Mouse (Mus musculus) neural tube, embryonic 12.5 days (tissue): ENCODE data around the gene Rpl15. TPM values are rescaled to one million over a fixed set of nuclear protein-coding genes. Genes with fewer than 3 reads are reported as not detected.
"Not testable (repeated sequence)": the region's sequence is repeated elsewhere in the genome, so short reads cannot be mapped to it uniquely, and the experiment has no call there.

Source experiments
- ATAC-seq: fragments of 200-750 bp; cut with Nextera tagmentation; 2 replicates; pipeline ENCODE4 v1.8.0; 2017; ENCODE audit warnings: low read depth, mild to moderate bottlenecking, moderate TSS enrichment, moderate library complexity; ENCODE audit not compliant: low FRiP score
- H3K27ac ChIP-seq: fragments of 300-500 bp; sonication (generic); 2 replicates; pipeline ENCODE4 v1.5.1; 2016
- H3K27me3 ChIP-seq: fragments of 300-500 bp; sonication (generic); replicated peaks from 2 replicates; pipeline ENCODE4 v1.6.1; 2016; ENCODE audit warnings: mild to moderate bottlenecking
- H3K36me3 ChIP-seq: fragments of 300-500 bp; sonication (generic); 2 replicates; pipeline ENCODE4 v1.6.1; 2016; ENCODE audit warnings: mild to moderate bottlenecking
- H3K4me1 ChIP-seq: fragments of 300-500 bp; sonication (generic); 2 replicates; pipeline ENCODE4 v1.6.1; 2016
- H3K4me2 ChIP-seq: fragments of 300-500 bp; sonication (generic); replicated peaks from 2 replicates; pipeline ENCODE4 v1.6.1; 2016; ENCODE audit warnings: mild to moderate bottlenecking
- H3K4me3 ChIP-seq: fragments of 300-500 bp; sonication (generic); 2 replicates; pipeline ENCODE4 v1.5.1; 2016
- H3K9ac ChIP-seq: fragments of 300-500 bp; sonication (generic); 2 replicates; pipeline ENCODE4 v1.6.1; 2016; ENCODE audit warnings: mild to moderate bottlenecking
- H3K9me3 ChIP-seq: fragments of 300-500 bp; sonication (generic); 2 replicates; pipeline ENCODE4 v1.6.1; 2016; ENCODE audit warnings: mild to moderate bottlenecking
- WGBS: fragments of 180-500 bp; shearing (Covaris S2); methylation state at CpG from one replicate; pipeline ENCODE4 v1.1.7; 2016; 5-methylcytosine and 5-hydroxymethylcytosine counted together
- polyA plus RNA-seq: library from polyadenylated mRNA; unstranded; fragments of >200 nt; fragmentation: Nextera tagmentation; extraction: Ambion mirVana; gene quantifications from 2 replicates; pipeline ENCODE4 v1.2.1, GENCODE M21; 2016

Gene Rpl15
- polyA plus RNA-seq, 1 experiment from 2014 or later = 356 TPM

DNA sequence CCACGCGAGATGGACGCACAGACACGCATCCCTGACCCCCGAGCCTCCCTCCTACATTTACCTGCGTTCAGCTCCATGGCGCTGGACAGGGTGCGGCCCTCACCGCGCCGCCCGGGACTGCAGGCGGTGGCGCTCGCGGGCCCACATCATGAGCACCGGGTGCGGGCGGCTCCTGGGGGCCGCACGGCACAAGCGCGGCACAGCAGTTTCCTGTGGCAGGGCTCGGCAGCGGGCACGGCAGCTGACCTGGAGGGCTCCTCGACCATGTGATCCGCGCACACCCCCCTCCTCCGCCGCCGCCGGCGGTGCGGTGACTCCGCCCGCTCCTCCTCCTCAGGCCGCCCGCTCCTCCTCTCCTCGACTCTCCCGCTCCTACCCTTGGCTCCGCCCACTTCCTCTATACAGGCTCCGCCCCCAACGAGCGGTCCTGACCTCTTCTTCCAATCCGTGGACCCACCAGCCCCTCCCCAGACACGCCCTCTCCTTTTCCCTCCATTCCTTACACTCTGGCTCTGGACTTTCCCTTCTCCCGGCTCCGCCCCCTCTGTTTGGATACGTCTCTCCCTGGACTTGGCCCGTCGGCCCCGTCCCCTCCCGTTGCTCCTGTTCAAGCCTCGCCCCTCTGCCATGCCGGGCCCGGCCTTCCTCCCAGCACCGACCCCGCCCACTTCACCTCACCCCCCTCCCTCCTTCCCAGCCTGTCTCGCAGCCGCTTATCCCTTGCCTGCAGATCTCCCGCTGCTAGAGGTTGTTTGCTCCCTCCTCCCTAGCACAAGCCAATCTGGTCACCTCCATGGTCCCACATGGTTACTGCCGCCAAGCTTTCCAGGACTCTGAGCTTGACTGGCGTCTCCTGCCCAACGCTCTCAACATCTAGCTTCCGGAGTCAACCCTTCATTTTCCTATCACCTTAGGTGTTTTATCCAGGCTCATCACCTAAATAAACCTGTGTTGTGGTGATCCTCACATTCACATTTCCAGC lies 32.1 kb downstream of the Rpl15 start, which contains the start of gene Nr1d2:
Nr1d2 (minus strand) TSS at position 378 of the 982 bp plus-strand sequence.
- Histone ChIP-seq H3K4me3 (peak within 1 kb of the TSS; percentile 79), H3K27ac (peak within 1 kb of the TSS; percentile 39; the same call in 1 of the 2 replicates), H3K4me2 (peak within 1 kb of the TSS; percentile 73), H3K27me3 (no peaks in the 10 kb centered on the region), H3K36me3 (no peaks in the 10 kb centered on the region), H3K4me1 (no peaks in the 10 kb centered on the region), H3K9ac (peak within 1 kb of the TSS; percentile 63), H3K9me3 (no peaks in the 10 kb centered on the region)
- peak; percentile 94 for ATAC-seq
- WGBS = under 1% methylated on average over 64 of the region's 66 CpGs

DNA sequence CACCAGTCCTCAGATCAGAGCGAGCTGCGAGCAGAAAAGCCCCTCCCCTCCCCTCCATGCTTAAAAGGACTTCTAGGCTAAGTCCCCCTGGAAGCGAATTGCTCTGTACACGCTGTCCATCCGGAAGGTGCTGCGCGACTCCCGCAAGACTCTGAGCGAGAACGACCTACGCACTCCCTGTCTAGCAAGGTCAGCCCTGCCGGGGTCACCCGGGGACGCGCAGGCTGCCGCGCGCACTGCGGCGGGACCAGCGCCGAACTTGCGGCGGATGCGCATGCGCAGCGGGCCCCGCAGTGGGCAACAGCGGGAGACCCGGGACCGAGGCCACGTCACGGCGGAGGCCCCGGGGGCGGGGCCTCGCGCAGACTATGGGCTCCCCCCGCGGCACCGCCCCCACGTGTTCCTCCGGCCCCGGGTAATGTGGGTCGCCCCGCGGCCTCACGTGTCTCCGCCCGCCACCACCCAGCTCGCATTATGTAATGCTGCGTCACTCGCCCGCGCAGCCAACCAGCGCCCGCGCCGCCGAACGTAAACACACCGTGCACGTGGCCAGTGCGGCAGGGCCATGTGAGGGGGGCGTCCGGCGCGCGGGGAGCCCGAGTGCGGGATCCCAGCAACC lies 33.0 kb downstream of the Rpl15 start:
- Histone ChIP-seq H3K27me3 (no peaks in the 10 kb centered on the region), H3K9me3 (no peaks in the 10 kb centered on the region), H3K4me3 (peak overlapping the region; percentile 79), H3K4me2 (peak overlapping the region; percentile 73), H3K27ac (peak overlapping the region; percentile 39; the same call in 1 of the 2 replicates), H3K36me3 (no peaks in the 10 kb centered on the region), H3K9ac (peak overlapping the region; percentile 63), H3K4me1 (no peaks in the 10 kb centered on the region)
- peak; percentile 96 for ATAC-seq
- under 1% methylated on average over 61 of the region's 71 CpGs for WGBS

DNA sequence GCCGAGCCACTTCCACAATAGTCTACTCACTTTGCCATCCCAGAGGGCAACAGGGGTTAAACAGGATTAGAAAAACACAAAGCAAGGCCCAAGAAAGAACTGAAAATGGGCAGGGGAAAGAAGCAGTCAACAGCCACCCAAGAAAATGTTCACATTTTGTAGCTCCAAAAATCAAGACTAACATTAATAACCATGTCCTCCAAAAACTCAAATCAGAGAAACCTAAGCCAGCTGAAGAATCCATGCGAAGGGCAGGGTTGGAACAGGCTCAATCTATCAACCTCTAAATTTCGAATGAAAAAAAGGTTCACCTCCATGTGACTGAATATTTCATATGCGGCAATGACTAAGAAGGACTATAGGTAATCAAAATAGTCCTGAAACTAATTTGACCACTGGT lies 33.8 kb downstream of the Rpl15 start:
- no peak overlapping the region for H3K27ac ChIP-seq
- WGBS = 72% methylated on average over 4 of the region's 4 CpGs
- H3K4me3 ChIP-seq = no peak overlapping the region
- H3K9ac ChIP-seq = no peak overlapping the region
- no peaks in the 10 kb centered on the region for H3K4me1 ChIP-seq
- ATAC-seq = no peak
- peak overlapping the region; percentile 73 for H3K4me2 ChIP-seq
- no peaks in the 10 kb centered on the region for H3K9me3 ChIP-seq
- H3K27me3 ChIP-seq = no peaks in the 10 kb centered on the region
- H3K36me3 ChIP-seq = no peaks in the 10 kb centered on the region

DNA sequence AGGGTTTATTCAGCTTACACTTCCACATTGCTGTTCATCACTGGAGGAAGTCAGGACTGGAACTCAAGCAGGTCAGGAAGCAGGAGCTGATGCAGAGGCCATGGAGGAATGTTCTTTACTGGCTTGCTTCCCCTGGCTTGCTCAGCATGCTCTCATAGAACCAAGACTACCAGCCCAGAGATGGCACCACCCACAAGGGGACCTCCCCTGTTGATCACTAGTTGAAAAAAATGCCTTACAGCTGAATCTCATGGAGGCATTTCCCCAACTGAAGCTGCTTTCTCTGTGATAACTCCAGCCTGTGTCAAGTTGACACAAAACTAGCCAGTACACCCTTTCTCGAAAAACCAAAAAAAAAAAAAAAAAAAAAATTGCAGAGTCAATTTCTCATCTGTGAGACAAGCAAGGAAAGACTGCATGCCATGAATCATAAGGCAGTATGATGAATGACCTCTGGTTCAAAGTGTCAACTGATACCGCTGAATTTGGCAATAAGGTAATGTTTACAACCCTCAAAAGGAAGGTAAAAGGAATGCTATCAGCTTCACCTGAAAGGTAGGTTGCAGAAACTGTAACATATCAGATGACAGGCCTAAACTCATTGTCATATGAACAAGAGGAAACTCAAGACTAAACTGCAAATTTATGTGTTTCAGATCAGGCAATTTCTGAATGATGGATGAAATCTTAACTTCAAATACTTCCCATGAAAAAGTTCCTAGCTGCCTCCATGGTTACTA lies 34.5 kb downstream of the Rpl15 start:
- H3K27me3 ChIP-seq, H3K9ac ChIP-seq, H3K4me2 ChIP-seq, ATAC-seq, H3K4me3 ChIP-seq, H3K4me1 ChIP-seq, H3K9me3 ChIP-seq, H3K36me3 ChIP-seq, H3K27ac ChIP-seq: not testable (repeated sequence)
- WGBS = 90% methylated on average over 2 of the region's 2 CpGs

DNA sequence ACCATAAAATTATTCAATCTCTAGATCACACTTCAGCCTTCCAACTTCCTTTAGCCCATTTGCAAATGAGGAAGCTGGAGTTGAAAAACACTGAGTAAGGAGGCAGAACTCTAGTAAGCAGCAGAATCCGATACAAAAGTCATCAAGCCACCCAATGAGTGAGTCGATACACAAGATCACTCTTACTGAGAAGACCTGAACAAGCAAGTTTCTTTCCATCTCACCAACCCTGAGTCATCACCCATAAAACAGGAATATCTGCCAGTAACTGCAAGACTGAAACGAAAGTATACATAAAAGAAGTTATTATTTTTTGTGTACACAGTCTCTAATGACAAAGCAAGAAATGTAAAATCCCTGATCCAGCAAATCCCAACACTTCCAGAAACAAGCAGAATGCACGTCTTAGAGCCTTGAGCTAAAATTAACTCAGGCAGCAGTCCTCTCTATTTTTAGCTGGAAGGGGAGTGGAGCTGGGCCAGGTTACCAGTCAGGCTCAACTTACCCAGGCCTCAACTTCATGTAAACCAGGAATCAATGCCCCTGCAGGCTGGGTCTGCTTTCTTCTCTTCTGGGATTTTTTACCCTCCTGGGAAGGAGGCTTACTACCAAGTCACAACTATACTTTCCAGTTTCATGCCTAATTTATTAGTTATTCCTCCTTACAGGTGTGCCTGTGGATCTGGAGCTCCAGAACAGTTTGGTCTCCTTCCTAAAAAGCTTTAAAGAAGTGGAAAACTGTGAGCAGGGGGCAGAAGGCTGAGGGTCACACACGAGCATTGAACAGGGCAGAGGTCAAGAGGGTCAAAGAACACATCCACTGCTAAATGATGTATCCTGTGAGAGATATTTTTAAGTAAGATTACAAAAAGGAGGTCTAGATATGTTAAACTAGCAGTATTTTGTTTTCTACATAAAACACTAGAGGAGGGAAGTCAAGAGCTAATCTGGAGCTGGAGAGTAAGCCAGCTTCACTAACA lies 36.9 kb downstream of the Rpl15 start:
- H3K36me3 ChIP-seq = no peaks in the 10 kb centered on the region
- H3K4me1 ChIP-seq = no peaks in the 10 kb centered on the region
- no peak overlapping the region for H3K4me2 ChIP-seq
- no peaks in the 10 kb centered on the region for H3K27me3 ChIP-seq
- ATAC-seq = no peak
- no peak overlapping the region for H3K27ac ChIP-seq
- H3K4me3 ChIP-seq = no peak overlapping the region
- no peak overlapping the region for H3K9ac ChIP-seq
- WGBS = 72% methylated on average over 5 of the region's 5 CpGs
- H3K9me3 ChIP-seq = no peaks in the 10 kb centered on the region

DNA sequence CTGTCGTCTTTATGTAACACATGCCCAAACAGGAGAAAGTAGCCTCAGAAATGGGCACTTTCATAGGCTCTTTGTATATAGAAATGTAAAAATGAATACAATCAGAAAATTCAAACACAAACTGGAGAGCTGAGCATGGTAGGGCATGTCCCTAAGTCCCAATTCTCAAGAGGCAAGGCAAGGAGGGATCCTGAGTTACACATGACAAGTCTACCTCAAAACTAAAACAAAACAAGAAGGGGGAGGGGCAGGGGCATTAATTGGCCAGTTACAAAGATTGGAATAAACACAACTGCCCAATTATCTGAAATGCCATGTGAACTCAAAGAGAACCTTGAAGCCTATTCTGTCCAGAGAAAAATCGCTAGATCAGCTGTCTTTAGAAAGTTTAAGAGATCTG lies 38.1 kb downstream of the Rpl15 start:
- H3K27ac ChIP-seq = no peak overlapping the region
- no peak overlapping the region for H3K4me3 ChIP-seq
- no peak overlapping the region for H3K4me2 ChIP-seq
- WGBS = 92% methylated on average over 2 of the region's 2 CpGs
- no peaks in the 10 kb centered on the region for H3K36me3 ChIP-seq
- H3K9ac ChIP-seq = no peak overlapping the region
- H3K27me3 ChIP-seq = no peaks in the 10 kb centered on the region
- H3K4me1 ChIP-seq = no peaks in the 10 kb centered on the region
- no peak for ATAC-seq
- H3K9me3 ChIP-seq = no peaks in the 10 kb centered on the region

DNA sequence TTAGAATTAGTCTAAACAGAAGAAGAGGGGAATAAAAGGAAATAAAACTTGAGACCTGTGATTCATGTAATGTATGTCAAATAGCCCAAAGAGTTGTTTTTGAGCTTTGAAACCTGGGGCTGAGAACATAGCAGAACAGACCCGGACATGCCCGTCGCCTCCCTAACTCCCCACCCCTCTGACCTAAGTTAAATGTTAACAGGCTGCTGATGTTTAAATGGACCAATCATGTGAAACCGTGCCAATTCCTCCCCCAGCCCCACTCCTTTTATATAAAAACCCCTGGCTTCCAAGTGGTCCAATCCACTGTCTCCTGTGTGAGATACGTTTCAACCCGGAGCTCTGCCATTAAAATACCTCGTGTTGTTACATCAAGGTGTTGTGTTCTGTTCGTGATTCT lies 39.3 kb downstream of the Rpl15 start:
- H3K4me1 ChIP-seq, H3K4me3 ChIP-seq, H3K27ac ChIP-seq, H3K27me3 ChIP-seq, H3K4me2 ChIP-seq, ATAC-seq, H3K9me3 ChIP-seq, H3K9ac ChIP-seq, H3K36me3 ChIP-seq: not testable (repeated sequence)
- WGBS = 93% methylated on average over 8 of the region's 8 CpGs

DNA sequence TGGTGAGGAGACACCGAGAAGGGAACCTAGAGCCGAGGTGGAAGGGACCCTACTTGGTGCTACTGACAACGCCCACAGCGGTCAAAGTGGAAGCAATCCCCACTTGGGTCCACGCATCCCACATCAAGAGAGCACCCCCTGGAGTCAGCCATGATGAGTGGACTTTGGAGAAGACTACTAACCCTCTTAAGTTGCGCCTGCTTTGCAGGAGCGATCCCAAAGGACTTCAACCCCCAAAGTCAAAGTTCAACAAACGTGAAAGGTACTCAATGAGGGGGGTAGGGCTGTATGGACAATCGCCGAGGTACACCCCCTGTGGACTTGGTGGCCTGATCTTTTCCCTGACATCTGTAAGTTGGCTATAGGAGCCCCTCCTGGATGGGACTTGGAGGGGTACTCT lies 41.4 kb downstream of the Rpl15 start:
- not testable (repeated sequence) for H3K27ac ChIP-seq, H3K27me3 ChIP-seq, H3K36me3 ChIP-seq, H3K4me1 ChIP-seq, H3K4me3 ChIP-seq, H3K9ac ChIP-seq, H3K4me2 ChIP-seq, ATAC-seq, H3K9me3 ChIP-seq
- WGBS = 94% methylated on average over 10 of the region's 10 CpGs

DNA sequence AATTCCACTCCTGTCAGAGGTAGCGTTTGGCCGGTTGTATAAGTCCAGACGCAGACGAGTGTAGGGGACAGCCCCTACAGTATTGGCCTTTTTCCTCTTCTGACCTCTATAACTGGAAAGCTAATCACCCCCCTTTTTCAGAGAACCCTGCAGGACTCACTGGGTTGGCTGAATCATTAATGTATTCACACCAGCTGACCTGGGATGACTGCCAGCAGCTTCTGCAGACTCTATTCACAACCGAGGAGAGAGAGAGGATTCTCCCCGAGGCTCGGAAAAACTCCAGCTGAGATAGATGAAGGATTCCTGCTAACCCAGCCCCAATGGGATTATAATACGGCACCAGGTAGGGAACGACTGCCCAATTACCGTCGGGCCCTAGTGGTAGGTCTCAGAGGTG lies 45.0 kb downstream of the Rpl15 start:
- not testable (repeated sequence) for H3K4me3 ChIP-seq, H3K27me3 ChIP-seq, H3K9me3 ChIP-seq, H3K4me2 ChIP-seq, ATAC-seq, H3K4me1 ChIP-seq, H3K27ac ChIP-seq, H3K36me3 ChIP-seq, H3K9ac ChIP-seq
- WGBS = 73% methylated on average over 11 of the region's 11 CpGs

DNA sequence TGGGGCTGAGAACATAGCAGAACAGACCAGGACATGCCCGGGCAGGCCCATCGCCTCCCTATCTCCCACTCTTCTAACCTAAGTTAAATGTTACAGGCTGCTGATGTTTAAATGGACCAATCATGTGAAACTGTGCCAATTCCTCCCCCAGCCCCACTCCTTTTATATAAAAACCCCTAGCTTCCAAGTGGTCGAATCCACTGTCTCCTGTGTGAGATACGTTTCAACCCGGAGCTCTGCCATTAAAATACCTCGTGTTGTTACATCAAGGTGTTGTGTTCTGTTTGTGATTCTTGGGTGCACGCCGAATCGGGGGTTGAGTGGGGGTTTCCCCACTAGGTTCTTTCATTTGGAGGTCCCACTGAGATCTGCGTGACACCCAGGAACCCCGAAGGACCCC lies 45.8 kb downstream of the Rpl15 start:
- H3K4me3 ChIP-seq, H3K4me1 ChIP-seq, H3K4me2 ChIP-seq, H3K27me3 ChIP-seq, ATAC-seq, H3K27ac ChIP-seq, H3K36me3 ChIP-seq, H3K9ac ChIP-seq, H3K9me3 ChIP-seq: not testable (repeated sequence)
- WGBS = 94% methylated on average over 11 of the region's 11 CpGs

DNA sequence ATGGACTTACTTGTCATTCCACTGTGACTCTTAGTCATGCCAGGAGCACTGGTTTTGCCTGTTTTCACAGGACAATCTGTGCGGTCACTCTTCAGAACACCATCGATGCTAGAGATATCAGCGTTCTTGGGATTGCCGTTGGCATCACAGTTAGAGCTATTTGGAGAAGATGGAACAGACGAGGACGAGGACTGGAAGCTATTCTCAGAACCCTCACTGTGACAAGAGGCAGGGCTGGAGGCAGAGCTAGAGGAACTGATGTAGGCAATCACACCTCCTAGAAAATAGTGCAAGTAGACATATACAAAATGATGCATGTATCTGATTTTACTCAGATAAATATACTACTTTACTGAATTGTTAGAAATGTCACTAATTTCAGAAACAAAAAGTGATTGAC lies 49.2 kb downstream of the Rpl15 start:
- Histone ChIP-seq H3K4me3 (no peak overlapping the region), H3K27me3 (no peaks in the 10 kb centered on the region), H3K9ac (no peak overlapping the region), H3K9me3 (no peaks in the 10 kb centered on the region), H3K36me3 (no peaks in the 10 kb centered on the region), H3K27ac (no peak overlapping the region), H3K4me1 (no peaks in the 10 kb centered on the region), H3K4me2 (no peak overlapping the region)
- 91% methylated on average over 6 of the region's 6 CpGs for WGBS
- no peak for ATAC-seq
